Mouse (Mus musculus): Measurements from ENCODE around the gene Fpr-rs7. TPM values are rescaled to one million over a fixed set of nuclear protein-coding genes. Genes with fewer than 3 reads are reported as not detected.

The Fpr-rs7 gene
- not detected in 2 replicates for polyA plus RNA-seq (2016; fragmentation: Nextera tagmentation; extraction: Ambion mirVana)

- Histone ChIP-seq H3K4me1 (no peaks in the 10 kb centered on the region), H3K36me3 (no peaks in the 10 kb centered on the region), H3K4me3 (no peak within 1 kb of the TSS), H3K4me2 (no peak within 1 kb of the TSS), H3K9me3 (replicated peaks) (peaks cover 12% of the 10 kb centered on the region), H3K9ac (no peak within 1 kb of the TSS), H3K27ac (no peak within 1 kb of the TSS), H3K27me3 (replicated peaks) (no peaks in the 10 kb centered on the region)
- no peak for ATAC-seq
These were observed at the start of gene Fpr-rs7 for GRCm38 (mm10) chr17:20114126-20114525. Gene Fpr-rs7 (minus strand): TSS chr17:20114226.

- Histone ChIP-seq H3K27ac (no peak overlapping the region), H3K9ac (no peak overlapping the region), H3K36me3 (no peaks in the 10 kb centered on the region), H3K9me3 (replicated peaks) (peaks cover 12% of the 10 kb centered on the region; the same call in 1 of the 2 replicates), H3K4me2 (no peak overlapping the region), H3K4me3 (no peak overlapping the region), H3K27me3 (replicated peaks) (no peaks in the 10 kb centered on the region), H3K4me1 (no peaks in the 10 kb centered on the region)
- no peak for ATAC-seq
- 62% methylated on average over 6 of the region's 6 CpGs for WGBS (ENCODE audit: insufficient replicate concordance)
These were observed 39.9 kb downstream of the Fpr-rs7 start for GRCm38 (mm10) chr17:20074090-20074489.

- Histone ChIP-seq H3K4me2 (no peak overlapping the region), H3K36me3 (no peaks in the 10 kb centered on the region), H3K4me3 (no peak overlapping the region), H3K27ac (no peak overlapping the region), H3K9ac (no peak overlapping the region), H3K27me3 (replicated peaks) (no peaks in the 10 kb centered on the region), H3K9me3 (replicated peaks) (0 out of 2 replicates have a peak, but pooled peaks cover 5% of the 10 kb centered on the region), H3K4me1 (no peaks in the 10 kb centered on the region)
- ATAC-seq = no peak
- WGBS (ENCODE audit: insufficient replicate concordance) = 73% methylated on average over 4 of the region's 4 CpGs
These were observed 42.2 kb downstream of the Fpr-rs7 start for GRCm38 (mm10) chr17:20071656-20072396.

Other genes starting within 250 kb of the Fpr-rs7 start
- gene Vmn2r104, start 65.9 kb downstream of the Fpr-rs7 start, polyA plus RNA-seq (2016; fragmentation: Nextera tagmentation; extraction: Ambion mirVana) = not detected in 2 replicates
- not detected in 2 replicates for gene Fpr-rs6, start 68.9 kb upstream of the Fpr-rs7 start, polyA plus RNA-seq (2016; fragmentation: Nextera tagmentation; extraction: Ambion mirVana)
- not detected in 2 replicates for gene Vmn2r105, start 120.8 kb upstream of the Fpr-rs7 start, polyA plus RNA-seq (2016; fragmentation: Nextera tagmentation; extraction: Ambion mirVana)
- gene Vmn2r106, start 171.3 kb upstream of the Fpr-rs7 start, polyA plus RNA-seq (2016; fragmentation: Nextera tagmentation; extraction: Ambion mirVana) = not detected in 2 replicates
- not detected in 2 replicates for gene Vmn2r107, start 231.0 kb upstream of the Fpr-rs7 start, polyA plus RNA-seq (2016; fragmentation: Nextera tagmentation; extraction: Ambion mirVana)

All from liver, embryonic 12.5 days (tissue).